Mouse (Mus musculus) granulocyte monocyte progenitor cell, adult 5-6 weeks (primary cell): ENCODE measurements around the gene Cdh15. TPM values are rescaled to one million over a fixed set of nuclear protein-coding genes. Genes with fewer than 3 reads are reported as not detected.

ENCODE experiments used
- ATAC-seq: replicated peaks from 2 replicates; pipeline ENCODE4 v1.8.0; 2016; ENCODE audit warnings: mild to moderate bottlenecking, moderate TSS enrichment, inconsistent platforms; ENCODE audit not compliant: poor library complexity, severe bottlenecking
- total RNA-seq, 2 experiments: library from RNA; stranded (forward) in 1 of 2; stranded (reverse) in 1 of 2; fragments of 200-712, 200-1000 nt in 1 of 2; fragments of >200 nt in 1 of 2; fragmentation: Nextera tagmentation in 1 of 2; gene quantifications; 2 replicates each; pipeline ENCODE4 v1.2.3; 2014 to 2017

The Cdh15 gene
- total RNA-seq, 2 experiments from 2014 or later, result not detected

DNA sequence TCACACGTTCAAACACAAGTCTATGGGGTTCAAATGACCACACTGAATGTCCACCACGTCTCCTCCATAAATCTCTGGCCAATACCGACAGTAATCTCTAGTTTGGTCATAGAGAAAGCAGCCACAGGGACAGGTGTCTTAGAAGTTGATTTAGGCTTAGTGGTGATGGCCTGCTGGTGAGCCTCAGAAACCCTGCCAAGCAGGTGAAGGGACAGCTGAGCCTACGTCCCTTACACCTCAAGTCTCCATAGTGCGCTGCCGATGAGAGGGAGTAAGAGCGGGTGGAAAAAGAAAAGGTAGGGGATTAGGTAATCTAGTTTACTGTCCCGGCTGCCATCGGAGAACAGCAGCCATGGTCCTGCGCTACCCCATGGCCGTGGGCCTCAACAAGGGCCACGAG lies 11.6 kb upstream of the Cdh15 start:
- ATAC-seq, result no peak

DNA sequence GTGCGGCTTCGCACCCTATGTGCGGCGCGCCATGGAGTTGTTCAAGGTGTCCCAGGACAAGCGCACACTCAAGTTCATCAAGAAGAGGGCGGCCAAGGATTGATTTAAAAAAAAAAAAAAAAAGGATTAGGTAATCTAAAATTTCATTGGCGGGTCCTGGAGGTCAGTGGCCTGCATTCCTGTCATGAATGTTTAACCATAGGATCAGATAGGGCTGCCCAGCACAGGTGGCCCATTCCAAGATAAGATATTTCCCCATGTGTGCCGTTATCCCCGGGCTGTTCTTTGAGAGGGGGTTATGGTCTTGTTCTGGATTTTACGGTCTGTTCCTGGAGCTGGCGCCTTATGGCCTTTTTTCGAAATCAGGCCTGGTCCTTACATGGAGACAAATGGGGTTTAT lies 11.1 kb upstream of the Cdh15 start:
- no peak for ATAC-seq

- no peak for ATAC-seq
Measured at GRCm38 (mm10) chr8:122844161-122844560, 3.6 kb upstream of the Cdh15 start.

GRCm38 (mm10) chr8:122845662-122846061 lies 2.1 kb upstream of the Cdh15 start:
- no peak for ATAC-seq

DNA sequence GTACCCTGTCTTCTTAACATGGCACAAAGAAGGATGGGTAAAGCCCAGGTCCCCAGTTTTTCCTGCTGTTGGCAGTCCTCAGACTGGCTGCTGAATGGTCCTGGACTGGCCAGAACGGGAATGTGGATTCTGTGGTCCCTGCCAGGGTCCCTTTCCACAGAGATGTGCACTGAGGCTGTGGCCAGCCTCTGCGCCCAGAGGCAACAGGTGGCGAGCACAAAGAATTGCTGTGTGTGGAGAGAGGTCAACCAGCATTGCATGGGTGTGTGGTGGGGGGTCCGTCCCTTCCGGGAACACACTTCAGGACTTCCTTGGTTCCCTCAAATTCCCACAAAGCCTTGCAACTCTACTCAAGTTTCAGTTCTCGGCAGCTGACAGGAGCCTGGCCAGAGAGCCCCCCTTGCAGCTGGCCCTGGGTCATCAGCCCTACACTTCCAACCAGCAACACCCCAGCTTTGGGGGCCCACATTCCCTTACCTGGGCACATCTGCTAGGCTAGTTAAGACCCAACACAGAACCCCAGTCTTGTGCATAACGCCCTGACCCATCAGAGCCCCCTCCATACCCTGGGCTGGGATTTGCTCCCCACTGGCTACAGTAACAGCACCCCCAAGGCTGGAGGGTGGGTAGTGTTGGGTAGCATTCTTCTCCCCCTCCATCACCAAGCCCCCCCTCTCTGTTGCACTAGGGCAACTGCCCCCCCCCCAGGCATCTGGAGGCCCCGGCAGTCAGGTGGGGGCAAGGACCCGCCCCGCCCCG lies 1.6 kb downstream of the Cdh15 start:
- ATAC-seq, result no peak

DNA sequence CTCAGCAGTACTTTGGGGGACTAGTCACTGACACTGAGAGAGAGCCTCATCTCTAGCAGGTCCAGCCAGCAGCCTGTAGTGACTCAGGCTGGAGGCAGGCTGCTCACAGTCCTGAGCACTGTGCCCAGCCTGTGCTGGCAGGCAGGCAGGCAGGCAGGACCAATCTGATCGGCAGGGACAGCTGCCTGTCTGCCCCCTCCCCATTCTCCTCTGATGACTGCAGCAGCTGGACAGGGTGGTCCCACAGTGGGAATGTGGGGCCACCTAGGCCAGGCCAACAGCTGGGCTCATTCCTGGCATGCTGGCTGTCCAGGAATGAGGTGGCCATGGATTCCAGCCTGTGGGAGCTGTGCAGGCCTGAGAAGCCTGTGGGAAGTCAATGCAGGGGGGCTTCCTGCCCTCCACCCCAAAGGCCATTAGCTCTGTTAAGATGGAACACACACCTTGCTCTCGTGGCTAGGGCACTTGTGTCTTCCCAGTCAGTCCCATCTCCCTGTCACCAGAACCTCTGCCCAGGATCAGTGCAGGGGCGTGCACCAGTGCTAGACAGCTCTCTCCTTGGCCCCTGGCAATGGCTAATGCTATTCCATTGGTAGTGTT lies 3.0 kb downstream of the Cdh15 start:
- no peak for ATAC-seq

GRCm38 (mm10) chr8:122851692-122852545 lies 4.2 kb downstream of the Cdh15 start:
- ATAC-seq, result no peak

GRCm38 (mm10) chr8:122852546-122852905 lies 4.8 kb downstream of the Cdh15 start:
- no peak for ATAC-seq

DNA sequence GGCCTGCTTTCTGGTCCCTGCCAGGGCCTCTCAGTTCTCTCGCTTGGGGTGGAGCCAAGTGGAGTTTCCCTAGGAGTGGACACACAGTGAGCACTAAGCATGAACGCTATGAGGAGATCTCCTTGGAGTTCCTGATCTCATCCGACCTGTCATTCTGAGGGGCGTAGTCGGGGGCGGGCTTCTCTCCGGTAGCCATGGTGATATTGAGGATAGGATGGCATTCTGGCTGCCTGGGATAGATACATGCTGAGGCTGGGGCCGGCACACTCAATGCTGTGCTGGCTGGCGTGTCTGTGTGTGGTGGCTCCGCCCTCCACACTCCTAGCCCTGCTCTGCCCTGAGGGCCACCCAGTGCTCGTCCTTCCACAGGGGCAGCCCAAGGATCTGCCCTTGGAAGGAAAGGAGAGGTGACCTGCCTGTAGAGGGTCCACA lies 5.6 kb downstream of the Cdh15 start:
- ATAC-seq, result no peak

- ATAC-seq, result no peak
Measured at GRCm38 (mm10) chr8:122854388-122854787, 6.6 kb downstream of the Cdh15 start.

- no peak for ATAC-seq
Measured at GRCm38 (mm10) chr8:122855123-122855522, 7.4 kb downstream of the Cdh15 start.

- no peak for ATAC-seq
Measured at GRCm38 (mm10) chr8:122856288-122856687, 8.5 kb downstream of the Cdh15 start.

DNA sequence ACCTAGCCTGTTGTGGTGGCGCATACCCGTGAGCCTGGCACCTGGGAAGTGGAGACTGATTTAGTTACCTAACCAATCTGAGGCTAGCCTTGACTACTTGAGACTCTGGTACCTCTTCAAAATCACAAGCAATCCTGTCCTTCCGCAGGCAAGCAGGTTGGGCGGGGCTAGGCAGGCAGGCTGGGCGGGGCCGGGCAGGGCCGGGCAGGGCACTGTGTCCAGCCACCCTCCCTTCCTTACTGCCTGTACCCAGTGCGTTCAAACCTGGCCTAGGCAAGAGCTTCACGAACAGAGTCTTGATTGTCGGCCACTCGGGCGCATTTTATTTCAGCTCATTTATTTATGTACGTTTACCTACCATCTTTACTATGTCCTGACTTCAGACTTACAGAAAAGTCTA lies 12.1 kb downstream of the Cdh15 start:
- no peak for ATAC-seq

DNA sequence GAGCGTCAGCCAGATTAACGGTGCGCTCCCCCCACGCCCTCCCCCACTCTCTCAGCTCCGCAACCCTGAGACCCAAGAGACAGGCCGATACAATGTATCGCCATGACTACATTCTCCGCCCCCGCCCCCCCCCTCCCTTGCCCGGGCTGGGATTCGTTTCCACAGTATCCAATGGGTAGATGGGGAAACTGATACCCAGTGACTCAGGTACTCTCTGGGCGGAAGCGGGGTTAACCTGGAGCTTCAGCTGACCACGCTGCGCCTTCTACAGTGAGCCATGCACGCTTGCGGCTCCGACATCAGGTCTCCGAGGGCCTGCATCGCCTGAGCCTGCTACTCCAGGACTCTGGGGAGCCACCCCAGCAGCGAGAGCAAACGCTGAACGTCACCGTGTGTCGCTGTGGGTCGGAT lies 17.0 kb downstream of the Cdh15 start:
- no peak for ATAC-seq

DNA sequence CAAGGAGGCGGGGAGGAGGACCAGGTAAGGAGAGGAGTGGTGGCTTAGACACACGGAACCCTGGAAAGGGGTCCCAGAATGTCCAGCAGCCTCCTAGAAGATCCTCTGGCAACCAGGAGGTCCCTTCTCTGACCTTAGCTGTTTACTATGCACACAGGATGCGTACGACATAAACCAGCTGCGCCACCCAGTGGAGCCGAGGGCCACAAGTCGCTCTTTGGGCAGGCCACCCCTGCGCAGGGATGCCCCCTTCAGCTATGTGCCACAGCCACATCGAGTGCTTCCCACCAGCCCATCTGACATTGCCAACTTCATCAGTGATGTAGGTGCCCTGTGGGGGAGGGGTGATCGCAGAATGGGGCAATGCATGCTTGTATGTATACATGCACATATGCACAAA lies 17.7 kb downstream of the Cdh15 start:
- ATAC-seq, result no peak

DNA sequence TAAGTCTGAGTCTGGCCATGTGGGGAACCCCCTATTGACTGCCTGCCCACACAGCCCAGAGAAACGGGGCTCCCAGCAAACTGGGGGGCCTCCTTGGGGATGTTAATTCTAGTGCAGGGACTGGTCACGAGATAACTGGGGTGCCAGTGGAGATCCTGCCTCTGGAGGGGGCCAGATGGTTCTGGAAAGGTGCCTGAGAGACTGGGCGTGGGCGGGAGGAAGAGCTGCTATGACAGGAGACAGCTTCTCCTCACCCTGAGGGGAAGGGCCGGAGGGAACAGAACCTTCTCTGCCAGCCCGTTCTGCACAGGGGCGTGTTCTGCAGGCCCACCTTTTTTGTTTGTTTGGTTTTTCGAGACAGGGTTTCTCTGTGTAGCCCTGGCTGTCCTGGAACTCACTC lies 18.5 kb downstream of the Cdh15 start:
- no peak for ATAC-seq

DNA sequence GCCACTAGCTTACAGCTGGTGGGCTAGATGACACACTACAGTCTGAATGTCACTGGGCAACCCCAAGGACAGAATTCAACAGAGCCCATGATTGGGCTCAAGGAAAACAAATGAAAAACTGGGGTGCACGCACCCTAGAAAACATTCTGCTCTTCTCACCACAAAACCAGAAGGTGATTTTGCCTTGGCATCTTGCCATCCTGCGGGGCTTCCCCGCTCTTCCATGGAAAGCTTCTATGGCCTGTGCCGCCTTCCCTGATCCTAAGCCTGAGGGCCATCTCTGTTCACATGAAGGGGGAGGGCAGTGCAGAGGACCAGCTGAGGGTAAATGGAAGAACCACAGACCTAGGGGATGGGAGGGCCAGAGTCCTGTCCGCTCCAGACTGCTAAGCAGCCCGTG lies 20.2 kb downstream of the Cdh15 start:
- ATAC-seq, result no peak

DNA sequence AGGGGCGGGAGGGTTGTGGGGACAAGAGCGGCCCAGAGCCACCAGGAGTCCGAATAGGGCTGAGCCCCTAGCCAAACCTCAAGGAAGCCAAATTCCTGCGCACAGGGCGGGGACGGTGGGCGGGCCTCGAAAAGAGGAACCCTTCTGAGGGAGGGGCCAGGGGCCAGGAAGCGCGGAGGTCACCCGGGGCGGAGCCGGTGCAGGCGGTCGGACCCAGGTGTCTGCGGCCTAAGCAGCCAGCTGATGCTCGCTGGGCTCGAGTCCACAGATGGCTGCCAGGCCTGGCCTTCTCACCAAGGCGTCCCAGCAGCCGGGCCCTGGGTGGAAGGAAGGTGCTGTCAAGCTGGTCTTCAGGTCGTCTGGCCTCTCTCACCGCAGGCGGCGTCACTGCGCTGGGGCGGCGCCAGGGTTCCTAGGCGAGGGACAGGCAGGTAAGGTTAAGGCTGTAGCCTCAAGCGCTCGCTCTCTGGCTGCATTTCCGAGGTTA lies 22.7 kb downstream of the Cdh15 start:
- ATAC-seq, result peak; percentile 90

DNA sequence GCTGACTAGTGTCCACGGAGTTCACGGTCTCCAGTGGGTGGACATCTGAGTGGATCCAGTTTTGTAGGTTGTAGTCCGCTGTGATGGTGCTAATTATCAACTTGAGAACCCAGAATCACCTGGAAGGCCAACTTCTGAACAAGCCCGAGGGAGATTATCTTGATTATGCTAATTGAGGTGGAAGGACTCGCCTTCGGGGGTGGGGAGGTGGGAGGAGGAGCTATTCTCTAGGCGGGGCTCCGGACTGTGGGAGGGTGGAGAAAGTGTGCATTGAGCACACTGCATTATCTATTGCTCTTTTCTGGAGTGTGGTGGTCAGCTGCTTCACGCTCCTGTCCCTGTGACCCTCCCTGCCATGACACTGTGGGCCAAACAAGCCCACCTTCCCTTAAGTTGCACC lies 23.9 kb downstream of the Cdh15 start:
- no peak for ATAC-seq

GRCm38 (mm10) chr8:122873171-122873570 lies 25.4 kb downstream of the Cdh15 start:
- peak; percentile 30 for ATAC-seq

- no peak for ATAC-seq
Measured at GRCm38 (mm10) chr8:122875186-122875585, 27.4 kb downstream of the Cdh15 start.
